Mouse (Mus musculus) forebrain, embryonic 14.5 days (tissue): Measurements from ENCODE around the gene Mad1l1. TPM values are rescaled to one million over a fixed set of nuclear protein-coding genes. Genes with fewer than 3 reads are reported as not detected.

ENCODE experiments used
- ATAC-seq: fragments of 200-750 bp; cut with Nextera tagmentation; 2 replicates; pipeline ENCODE4 v1.8.0; 2017; ENCODE audit warnings: mild to moderate bottlenecking, moderate library complexity
- DNase-seq: peaks from one replicate; pipeline ENCODE4 v3.0.0-alpha.2; 2015; ENCODE audit warnings: low spot score
- H3K27ac ChIP-seq: fragments of 300-500 bp; sonication (generic); 2 replicates; pipeline ENCODE4 v1.5.1; 2014; ENCODE audit warnings: low read depth, mild to moderate bottlenecking, control low read depth, low read length, moderate library complexity
- H3K27me3 ChIP-seq: fragments of 300-500 bp; sonication (generic); replicated peaks from 2 replicates; pipeline ENCODE4 v1.6.1; 2014; ENCODE audit warnings: low read length, control low read depth, mixed read lengths; ENCODE audit not compliant: control insufficient read depth, insufficient read depth
- H3K36me3 ChIP-seq: fragments of 300-500 bp; sonication (generic); 2 replicates; pipeline ENCODE4 v1.6.1; 2014; ENCODE audit warnings: low read length, control low read depth; ENCODE audit not compliant: control insufficient read depth, insufficient read depth
- H3K4me1 ChIP-seq: fragments of 300-500 bp; sonication (generic); 2 replicates; pipeline ENCODE4 v1.6.1; 2014; ENCODE audit warnings: antibody characterized with exemption, low read length, control low read depth; ENCODE audit not compliant: control insufficient read depth, insufficient read depth
- H3K4me2 ChIP-seq: fragments of 300-500 bp; sonication (generic); 2 replicates; pipeline ENCODE4 v1.6.1; 2014; ENCODE audit warnings: mild to moderate bottlenecking, control low read depth, low read length
- H3K4me3 ChIP-seq: fragments of 300-500 bp; sonication (generic); 2 replicates; pipeline ENCODE4 v1.5.1; 2014; ENCODE audit warnings: low read depth, low read length, control low read depth
- H3K9ac ChIP-seq: fragments of 300-500 bp; sonication (generic); 2 replicates; pipeline ENCODE4 v1.6.1; 2014; ENCODE audit warnings: mild to moderate bottlenecking, low read length, control low read depth, moderate library complexity
- H3K9me3 ChIP-seq: fragments of 300-500 bp; sonication (generic); replicated peaks from 2 replicates; pipeline ENCODE4 v1.6.1; 2016; ENCODE audit warnings: low read length, control low read depth, mixed read lengths; ENCODE audit not compliant: control insufficient read depth
- WGBS: fragments of 180-500 bp; shearing (Covaris S2); extraction: QIAGEN DNeasy Blood & Tissue Kit; methylation state at CpG from one replicate; pipeline ENCODE4 v1.1.7; 2014; 5-methylcytosine and 5-hydroxymethylcytosine counted together
- polyA plus RNA-seq: library from polyadenylated mRNA; unstranded; fragments of >200 nt; fragmentation: Nextera tagmentation; extraction: Ambion mirVana; gene quantifications from 2 replicates; pipeline ENCODE4 v1.2.1, GENCODE M21; 2014

Gene Mad1l1
- polyA plus RNA-seq, 1 experiment from 2014 or later = 29.2 TPM

- WGBS = 91% methylated on average over 11 of the region's 11 CpGs
- no peak for ATAC-seq
Measured at GRCm38 (mm10) chr5:140355934-140356333, 34.6 kb upstream of the Mad1l1 start.

GRCm38 (mm10) chr5:140352352-140352751 is 31.0 kb upstream of the Mad1l1 start:
- Histone ChIP-seq H3K9ac (no peak overlapping the region), H3K4me3 (no peak overlapping the region), H3K27ac (no peak overlapping the region), H3K27me3 (no peaks in the 10 kb centered on the region), H3K4me2 (no peak overlapping the region), H3K9me3 (no peaks in the 10 kb centered on the region), H3K36me3 (peaks cover 40% of the 10 kb centered on the region), H3K4me1 (no peaks in the 10 kb centered on the region)
- DNase-seq = no peak
- ATAC-seq = no peak
- 93% methylated on average over 6 of the region's 6 CpGs for WGBS

More at GRCm38 (mm10) chr5:140355934-140356333, 34.6 kb upstream of the Mad1l1 start:
- Histone ChIP-seq H3K9ac (no peak overlapping the region), H3K27me3 (no peaks in the 10 kb centered on the region), H3K36me3 (peaks cover 50% of the 10 kb centered on the region), H3K27ac (no peak overlapping the region), H3K4me2 (no peak overlapping the region), H3K4me3 (no peak overlapping the region), H3K4me1 (no peaks in the 10 kb centered on the region), H3K9me3 (no peaks in the 10 kb centered on the region)
- DNase-seq = no peak

GRCm38 (mm10) chr5:140350731-140351497 is 29.6 kb upstream of the Mad1l1 start:
- ATAC-seq = no peak
- H3K4me2 ChIP-seq = no peak overlapping the region

GRCm38 (mm10) chr5:140349882-140350281 is 28.5 kb upstream of the Mad1l1 start:
- WGBS = 94% methylated on average over 9 of the region's 9 CpGs
- H3K36me3 ChIP-seq = peaks cover 35% of the 10 kb centered on the region
- no peak overlapping the region for H3K27ac ChIP-seq
- no peaks in the 10 kb centered on the region for H3K9me3 ChIP-seq
- H3K27me3 ChIP-seq = no peaks in the 10 kb centered on the region
- no peak overlapping the region for H3K4me2 ChIP-seq
- DNase-seq (no peak), ATAC-seq (no peak)
- H3K4me1 ChIP-seq = no peaks in the 10 kb centered on the region
- no peak overlapping the region for H3K4me3 ChIP-seq
- H3K9ac ChIP-seq = no peak overlapping the region

More at GRCm38 (mm10) chr5:140350731-140351497, 29.6 kb upstream of the Mad1l1 start:
- Histone ChIP-seq H3K9ac (no peak overlapping the region), H3K9me3 (no peaks in the 10 kb centered on the region), H3K36me3 (peaks cover 35% of the 10 kb centered on the region), H3K27ac (no peak overlapping the region), H3K4me1 (no peaks in the 10 kb centered on the region), H3K4me3 (no peak overlapping the region), H3K27me3 (no peaks in the 10 kb centered on the region)
- 93% methylated on average over 8 of the region's 8 CpGs for WGBS
- DNase-seq = no peak

- peaks cover 8% of the 10 kb centered on the region for H3K36me3 ChIP-seq
Measured at GRCm38 (mm10) chr5:140346050-140346449, 24.7 kb upstream of the Mad1l1 start.

GRCm38 (mm10) chr5:140345244-140345643 is 23.9 kb upstream of the Mad1l1 start:
- no peak for DNase-seq
- no peaks in the 10 kb centered on the region for H3K27me3 ChIP-seq
- 94% methylated on average over 4 of the region's 4 CpGs for WGBS
- no peaks in the 10 kb centered on the region for H3K9me3 ChIP-seq
- no peaks in the 10 kb centered on the region for H3K4me1 ChIP-seq
- H3K27ac ChIP-seq = no peak overlapping the region
- H3K36me3 ChIP-seq = peaks cover 12% of the 10 kb centered on the region
- no peak overlapping the region for H3K4me3 ChIP-seq
- no peak overlapping the region for H3K9ac ChIP-seq
- no peak overlapping the region for H3K4me2 ChIP-seq
- no peak for ATAC-seq

More at GRCm38 (mm10) chr5:140346050-140346449, 24.7 kb upstream of the Mad1l1 start:
- WGBS = 82% methylated on average over 1 of the region's 1 CpGs
- H3K27me3 ChIP-seq = no peaks in the 10 kb centered on the region
- H3K27ac ChIP-seq = no peak overlapping the region
- H3K4me1 ChIP-seq = no peaks in the 10 kb centered on the region
- DNase-seq (no peak), ATAC-seq (no peak)
- no peak overlapping the region for H3K4me3 ChIP-seq
- no peak overlapping the region for H3K4me2 ChIP-seq
- H3K9me3 ChIP-seq = no peaks in the 10 kb centered on the region
- H3K9ac ChIP-seq = no peak overlapping the region

- Histone ChIP-seq H3K9me3 (no peaks in the 10 kb centered on the region), H3K9ac (no peak overlapping the region), H3K27me3 (no peaks in the 10 kb centered on the region), H3K36me3 (peaks cover 20% of the 10 kb centered on the region), H3K27ac (no peak overlapping the region), H3K4me1 (no peaks in the 10 kb centered on the region), H3K4me2 (no peak overlapping the region), H3K4me3 (no peak overlapping the region)
- ATAC-seq (no peak), DNase-seq (no peak)
- 90% methylated on average over 4 of the region's 4 CpGs for WGBS
Measured at GRCm38 (mm10) chr5:140342880-140343279, 21.5 kb upstream of the Mad1l1 start.

GRCm38 (mm10) chr5:140339836-140340235 is 18.5 kb upstream of the Mad1l1 start:
- Histone ChIP-seq H3K27me3 (no peaks in the 10 kb centered on the region), H3K9me3 (no peaks in the 10 kb centered on the region), H3K4me3 (no peak overlapping the region), H3K4me2 (no peak overlapping the region), H3K9ac (no peak overlapping the region), H3K36me3 (peaks cover 22% of the 10 kb centered on the region), H3K27ac (no peak overlapping the region), H3K4me1 (no peaks in the 10 kb centered on the region)
- no peak for DNase-seq
- no peak for ATAC-seq
- WGBS = 96% methylated on average over 3 of the region's 3 CpGs

GRCm38 (mm10) chr5:140338779-140339178 is 17.4 kb upstream of the Mad1l1 start:
- no peak for DNase-seq
- H3K27me3 ChIP-seq = no peaks in the 10 kb centered on the region
- H3K36me3 ChIP-seq = peaks cover 14% of the 10 kb centered on the region; the same call in 1 of the 2 replicates
- no peak overlapping the region for H3K4me2 ChIP-seq
- 91% methylated on average over 4 of the region's 4 CpGs for WGBS
- H3K9ac ChIP-seq = no peak overlapping the region
- no peak overlapping the region for H3K27ac ChIP-seq
- H3K4me1 ChIP-seq = no peaks in the 10 kb centered on the region
- H3K4me3 ChIP-seq = no peak overlapping the region
- H3K9me3 ChIP-seq = no peaks in the 10 kb centered on the region
- no peak for ATAC-seq
